Mouse (Mus musculus) ES-CJ7 (cell line): ENCODE measurements around the gene Il1r1.

ENCODE experiments used
- DNase-seq: peaks from one replicate; pipeline ENCODE4 v3.0.0; 2011; ENCODE audit warnings: low read depth, low spot score

The Il1r1 gene

DNA sequence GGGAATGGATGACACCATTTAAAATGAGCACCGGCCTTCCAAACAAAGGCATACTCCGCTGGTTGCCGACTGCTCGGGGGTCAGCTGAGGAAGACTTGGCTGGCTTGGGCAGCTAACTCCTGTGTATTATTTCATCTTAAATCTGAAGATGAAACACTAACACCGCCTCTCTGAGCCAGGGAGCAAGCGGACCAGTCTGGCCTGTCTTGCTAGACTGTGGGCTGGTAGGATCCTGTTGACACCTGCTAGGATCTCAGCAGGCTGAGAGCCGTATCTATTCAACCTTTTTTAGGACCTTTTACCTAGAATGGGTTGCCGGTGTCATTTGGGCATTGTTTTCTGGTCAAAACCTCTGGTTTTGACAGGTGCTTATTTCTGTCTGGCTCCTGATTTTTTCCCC, 92.8 kb downstream of the Il1r1 start:
- DNase-seq: no peak

DNA sequence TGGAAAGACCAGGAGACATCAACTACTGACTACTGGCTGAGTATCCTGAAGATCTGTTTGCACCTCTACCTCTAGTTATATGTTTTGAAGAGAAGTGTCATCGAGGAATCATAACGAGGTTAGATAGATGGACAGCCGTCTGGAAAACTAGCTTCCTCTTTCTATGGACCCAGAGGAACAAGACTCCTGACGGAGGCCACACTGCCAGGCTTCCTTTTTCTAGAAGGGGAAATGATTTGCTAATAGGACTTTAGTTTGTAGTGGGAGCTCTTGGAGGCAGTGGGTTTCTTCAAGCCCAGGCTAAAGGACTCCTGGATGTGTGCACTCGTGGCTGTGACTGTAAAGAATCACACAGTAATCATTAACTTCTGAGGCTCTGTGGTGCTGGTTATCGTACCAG, 96.9 kb downstream of the Il1r1 start:
- DNase-seq: no peak

DNA sequence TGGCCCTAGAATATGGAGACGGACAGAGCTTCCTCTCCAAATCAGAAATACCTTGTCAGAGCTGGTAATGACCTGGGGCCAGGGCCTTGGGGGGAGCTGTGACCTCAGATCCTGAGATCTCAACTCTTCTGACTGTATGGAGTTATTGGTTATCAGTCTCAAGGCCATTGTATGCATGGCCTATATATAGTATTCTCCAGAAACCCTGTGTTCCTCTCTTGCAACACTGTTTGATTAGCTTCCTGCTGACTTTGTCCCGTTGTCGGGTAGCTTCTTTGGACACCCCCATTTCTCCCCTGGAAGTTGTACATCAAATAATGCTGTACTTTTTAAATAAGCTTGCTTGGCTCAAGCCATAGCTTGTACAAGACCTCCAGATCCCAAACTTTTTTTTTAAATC, 97.7 kb downstream of the Il1r1 start:
- no peak for DNase-seq

DNA sequence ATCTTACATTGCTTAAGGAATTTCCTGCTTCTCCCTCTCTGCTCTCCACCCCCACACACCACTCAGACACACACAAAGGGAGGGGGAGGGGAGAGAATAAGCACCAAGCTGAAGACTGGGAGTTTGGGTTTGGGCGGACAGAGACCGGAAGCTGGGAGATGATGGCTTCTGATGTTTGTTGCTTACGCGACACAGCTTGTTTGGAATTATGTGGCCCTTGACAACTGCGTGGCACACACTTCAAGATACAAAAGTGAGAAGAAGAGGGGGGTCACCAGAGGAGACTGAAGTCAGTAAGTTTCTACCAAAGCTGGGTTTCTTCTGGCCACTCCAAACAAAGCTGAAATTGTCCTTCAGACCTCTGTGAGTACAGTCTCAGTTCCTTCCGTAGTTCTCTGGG, 99.6 kb downstream of the Il1r1 start, which contains the start of gene Il1rl2:
Gene Il1rl2, plus strand, starts transcription at position 154 of the 400 bp plus-strand sequence.
- peak; percentile 51 for DNase-seq

DNA sequence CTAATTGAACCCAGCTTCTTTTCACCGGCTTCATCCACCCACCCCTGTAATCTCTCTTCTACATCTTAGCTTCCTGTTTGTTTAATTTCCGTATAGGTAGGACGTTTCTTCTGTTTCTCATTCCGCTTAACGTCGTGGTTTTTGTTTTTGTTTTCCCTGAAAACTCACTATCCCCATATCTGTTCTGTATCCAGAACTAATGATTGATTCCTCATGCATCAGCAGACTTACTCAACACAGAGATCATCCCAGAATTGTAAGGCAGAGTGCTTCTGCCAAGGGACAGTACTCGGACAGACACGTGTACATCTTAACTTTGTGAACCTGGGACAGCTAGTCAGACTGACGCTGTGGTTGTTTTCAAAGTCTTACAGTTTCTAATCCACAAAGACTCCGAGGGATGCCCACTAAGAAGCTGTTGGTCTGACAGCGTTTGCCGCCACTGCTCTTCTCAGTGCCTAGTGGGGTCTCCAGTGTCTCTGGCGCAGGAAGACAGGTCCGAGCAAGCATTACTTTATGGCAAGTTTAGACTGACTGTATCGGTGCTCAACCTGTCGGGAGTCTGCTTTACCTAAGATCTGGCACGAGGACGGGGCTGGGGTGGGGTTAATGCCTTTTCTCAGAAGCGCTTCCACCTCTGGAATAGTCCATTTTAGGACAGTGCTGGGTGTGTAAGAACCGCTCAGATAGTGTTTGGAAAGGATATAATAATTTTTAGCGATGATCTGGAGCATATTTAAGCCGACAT, 100.2 kb downstream of the Il1r1 start:
- peak; percentile 40 for DNase-seq

DNA sequence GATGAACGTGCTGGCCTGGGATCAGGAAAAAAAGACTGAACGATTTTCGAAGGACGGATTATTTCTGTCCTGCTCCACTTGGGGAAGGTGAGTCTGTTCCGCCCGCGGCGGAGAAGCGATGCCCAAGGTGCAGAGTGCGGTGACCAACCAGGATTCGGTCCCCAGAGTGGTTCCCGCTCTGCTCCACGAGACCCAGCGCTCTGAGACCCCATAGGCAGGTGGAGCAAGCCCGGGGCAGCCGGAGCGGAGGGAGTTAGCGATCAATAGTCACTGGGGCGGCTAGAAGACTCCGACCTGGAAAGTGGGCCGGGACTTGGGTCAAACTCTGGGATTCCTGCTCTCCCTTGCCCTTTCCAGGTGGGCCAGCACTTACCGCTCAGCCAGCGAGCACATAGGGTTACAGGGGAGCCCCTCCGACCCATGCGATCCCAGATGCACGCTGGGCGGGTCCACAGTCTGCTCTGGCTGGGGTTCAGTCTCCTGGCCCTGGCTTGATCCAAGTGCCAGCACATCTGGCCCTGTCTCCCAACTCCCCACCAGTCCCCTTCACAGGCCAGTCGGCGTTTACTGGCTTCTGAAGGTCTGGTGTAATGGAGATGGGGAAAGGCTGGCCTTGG, 100.9 kb downstream of the Il1r1 start:
- DNase-seq: peak; percentile 46

DNA sequence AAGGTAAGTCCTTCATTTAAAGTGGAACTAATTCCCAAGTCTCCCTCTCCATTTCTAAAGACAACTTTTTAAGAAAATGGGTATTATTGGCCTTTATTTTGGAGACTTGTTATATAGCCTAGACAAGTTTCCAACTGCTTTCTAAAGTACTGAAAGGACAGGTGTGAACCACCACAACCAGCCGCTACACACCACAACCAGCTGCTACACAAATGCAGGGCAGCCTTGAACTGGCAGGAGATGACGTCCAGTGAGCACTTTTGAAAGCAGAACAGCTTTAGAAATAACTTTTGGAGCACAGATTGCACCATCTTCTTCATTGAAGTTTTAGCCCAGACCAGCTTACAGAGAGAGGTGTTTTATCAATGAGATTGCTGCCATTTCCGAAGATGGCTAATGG, 102.7 kb downstream of the Il1r1 start:
- DNase-seq: no peak

DNA sequence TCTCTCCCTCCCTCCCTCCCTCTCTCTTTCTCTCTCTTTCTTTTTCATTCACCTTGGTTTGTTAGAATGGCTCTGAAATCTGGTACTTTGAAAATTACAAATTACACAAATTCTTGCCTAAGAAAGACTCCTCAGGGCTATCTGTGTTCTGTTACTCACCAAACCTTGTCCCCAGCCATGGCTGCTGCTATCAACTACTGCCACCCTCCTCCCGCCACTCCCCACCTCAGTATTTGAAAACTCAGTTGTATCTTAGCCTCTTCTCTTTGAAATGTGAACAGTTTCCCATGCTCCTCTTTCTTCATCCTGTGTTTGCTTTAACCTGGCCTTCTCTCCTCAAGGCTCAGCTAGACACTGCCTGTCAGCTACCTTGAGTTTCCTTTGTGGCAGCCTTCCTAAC, 104.6 kb downstream of the Il1r1 start:
- DNase-seq: no peak

DNA sequence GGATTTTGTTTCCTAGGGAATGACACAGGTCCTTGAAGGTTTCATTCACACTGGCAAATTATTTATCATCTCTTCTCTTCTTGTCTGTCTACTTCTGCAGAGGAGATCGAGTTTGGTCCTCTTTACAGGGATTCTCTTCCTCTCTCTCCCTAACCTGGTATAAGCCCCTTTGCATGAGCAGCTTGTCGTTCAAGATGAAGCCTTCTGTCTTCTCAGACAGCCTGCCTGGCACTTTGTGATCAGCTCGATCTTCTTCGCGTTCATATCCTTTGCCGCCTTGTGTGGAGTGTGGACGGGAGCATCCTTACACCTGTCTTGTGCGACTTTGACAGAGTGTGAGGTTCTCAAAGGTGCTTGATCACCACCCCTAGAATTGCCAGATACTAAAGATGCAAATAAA, 105.3 kb downstream of the Il1r1 start:
- DNase-seq: no peak

DNA sequence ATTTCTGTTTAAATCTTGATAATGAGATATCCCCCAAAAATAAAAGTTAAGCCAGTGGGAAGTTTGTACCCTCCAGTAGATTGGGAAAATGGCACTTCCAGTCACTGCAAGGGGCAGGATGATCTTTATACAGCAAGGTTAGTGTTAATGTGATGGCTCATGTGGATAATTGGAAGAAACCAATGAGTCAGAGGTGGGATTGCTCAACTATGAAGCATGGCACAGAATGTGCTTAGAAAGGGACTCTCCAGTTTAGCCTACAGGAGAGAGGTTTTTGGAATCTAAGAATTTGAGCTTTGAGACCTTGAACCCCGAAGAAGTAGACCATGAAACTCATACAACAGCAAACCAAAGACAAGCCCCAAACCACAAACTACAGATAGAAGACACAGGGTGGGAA, 114.5 kb downstream of the Il1r1 start:
- no peak for DNase-seq

DNA sequence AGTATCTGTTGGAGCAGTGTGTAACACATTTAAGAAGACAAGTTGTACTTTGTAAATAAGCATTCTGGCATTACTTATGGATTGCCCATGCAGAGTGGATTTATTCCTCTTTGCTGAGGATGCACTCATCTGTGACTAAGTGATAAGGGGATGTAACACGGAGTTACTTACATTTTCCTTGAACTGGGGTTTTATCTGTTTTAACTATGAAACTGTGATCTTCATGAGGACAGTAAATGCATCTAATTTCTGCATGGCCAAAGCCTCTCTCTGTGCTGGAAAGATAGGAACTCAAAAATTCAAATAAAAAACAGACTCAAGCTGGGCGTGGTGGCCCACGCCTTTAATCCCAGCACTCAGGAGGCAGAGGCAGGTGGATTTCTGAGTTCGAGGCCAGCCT, 115.2 kb downstream of the Il1r1 start:
- DNase-seq: no peak

DNA sequence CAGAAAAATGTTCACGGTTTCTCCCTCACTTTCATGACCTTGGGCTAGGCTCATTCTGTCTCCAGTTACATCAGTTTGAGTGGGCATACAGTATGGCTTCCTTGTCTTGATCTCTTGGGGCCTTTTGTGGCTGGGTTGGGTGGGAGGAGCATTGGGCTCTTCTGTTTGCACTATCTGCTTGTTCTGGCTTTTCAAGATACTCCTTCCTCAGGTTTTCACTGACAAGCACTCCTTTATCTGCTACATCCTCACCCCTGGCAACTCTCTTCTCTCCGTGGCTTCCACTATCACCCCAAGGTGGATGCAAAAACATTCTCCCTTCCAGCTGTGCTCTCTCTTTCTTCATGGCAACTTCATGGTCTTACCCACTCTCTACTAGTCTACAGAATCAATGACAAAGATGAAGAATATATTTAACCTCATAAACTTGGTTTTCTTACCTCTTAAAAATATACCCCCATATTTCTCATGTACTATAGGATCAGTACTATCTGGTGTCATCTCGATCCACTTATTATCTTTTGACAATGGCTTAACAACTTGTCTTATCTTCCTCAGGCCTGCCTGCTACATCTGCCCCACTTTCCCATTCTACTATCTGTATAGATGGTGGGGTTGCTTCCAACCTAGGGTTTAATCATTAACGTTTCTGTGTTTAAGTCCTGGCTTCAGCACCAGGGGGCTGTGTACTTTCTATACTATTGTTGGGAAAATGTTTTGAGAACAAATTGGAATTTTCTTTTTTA, 127.5 kb downstream of the Il1r1 start:
- DNase-seq: no peak

DNA sequence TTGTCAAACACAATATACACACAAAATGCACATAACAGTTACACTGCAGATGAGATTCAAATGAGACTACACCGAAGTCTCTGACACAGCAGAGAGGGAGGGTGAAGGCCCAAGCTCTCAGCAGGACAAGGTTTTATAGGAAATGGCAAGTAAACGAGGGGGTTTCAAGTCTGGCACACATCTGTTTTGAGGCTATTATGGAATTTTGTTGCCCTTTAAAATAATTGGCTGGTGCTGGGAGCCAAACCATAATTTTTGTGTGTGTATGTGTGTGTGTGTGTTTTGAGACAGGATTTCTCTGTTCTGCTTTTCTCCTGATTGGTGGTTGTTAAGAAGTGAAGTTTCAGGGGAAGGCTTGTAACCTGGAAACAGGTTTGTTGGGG, 128.0 kb downstream of the Il1r1 start:
- no peak for DNase-seq

DNA sequence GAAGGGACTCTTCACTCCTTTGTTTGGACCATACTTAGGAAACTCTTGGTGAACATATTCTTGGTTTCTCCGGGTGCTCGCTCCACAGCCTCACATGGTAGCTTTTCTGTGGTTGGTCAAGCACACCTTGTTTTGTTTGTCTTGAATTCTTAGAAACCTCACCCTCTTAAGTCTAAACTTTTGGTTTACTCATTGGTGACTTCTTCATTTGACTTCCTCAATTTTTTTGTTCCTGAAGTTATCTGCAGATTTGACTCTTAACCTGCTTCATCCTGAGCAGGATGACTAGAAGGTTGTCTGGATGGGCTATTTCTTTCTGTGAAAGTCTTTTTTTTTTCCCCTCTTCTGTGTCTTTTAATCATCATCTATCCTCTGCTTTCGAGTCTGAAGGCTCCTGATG, 129.8 kb downstream of the Il1r1 start:
- no peak for DNase-seq

DNA sequence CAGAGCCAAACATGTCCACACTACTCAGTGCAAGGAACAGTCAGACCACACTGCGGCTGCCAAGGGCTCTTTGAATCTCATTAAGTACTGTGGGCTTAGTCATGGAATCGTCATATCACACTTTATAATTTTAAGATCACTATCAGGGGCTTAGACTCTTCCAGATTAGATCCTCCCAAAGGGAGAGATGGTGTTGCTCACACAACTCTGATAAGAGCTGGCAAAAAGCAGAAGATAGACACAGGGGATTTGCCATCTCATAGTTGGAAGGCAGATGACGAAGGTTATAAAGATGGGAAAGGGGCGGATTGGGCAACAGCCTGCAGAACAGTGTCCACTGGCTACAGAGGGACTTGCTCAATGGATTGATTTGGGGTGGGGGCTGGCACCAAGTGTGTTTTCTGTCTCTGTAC, 130.6 kb downstream of the Il1r1 start:
- no peak for DNase-seq

DNA sequence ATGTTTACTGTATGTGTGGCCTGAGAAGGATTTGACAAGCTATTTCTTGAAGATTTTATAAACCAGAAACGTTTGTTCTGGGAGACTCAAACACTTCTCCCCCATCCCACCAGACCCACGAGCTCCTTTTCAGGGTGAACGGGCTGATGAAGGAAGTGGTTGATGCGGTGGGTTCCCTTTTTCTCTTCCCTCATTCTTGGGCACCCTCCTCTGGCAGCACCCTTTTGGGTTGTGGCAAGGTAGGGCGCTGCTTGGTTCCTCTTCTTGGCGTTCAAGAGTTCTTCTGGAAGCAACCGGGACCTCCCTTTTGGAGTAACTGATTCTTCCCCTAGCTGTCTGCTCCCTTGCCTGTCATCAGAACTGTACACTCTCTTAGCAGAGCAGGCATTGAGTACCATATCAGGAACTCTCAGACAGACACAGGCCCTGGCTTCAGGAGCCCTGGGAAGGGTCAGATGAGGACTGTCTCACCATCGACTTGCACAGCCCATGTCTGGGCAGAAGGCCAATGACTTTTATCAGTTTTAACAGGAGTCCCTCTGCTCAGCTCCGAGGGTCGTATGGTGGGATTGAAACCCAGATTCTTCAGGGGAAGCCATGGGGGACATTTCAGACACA, 131.1 kb downstream of the Il1r1 start:
- no peak for DNase-seq

DNA sequence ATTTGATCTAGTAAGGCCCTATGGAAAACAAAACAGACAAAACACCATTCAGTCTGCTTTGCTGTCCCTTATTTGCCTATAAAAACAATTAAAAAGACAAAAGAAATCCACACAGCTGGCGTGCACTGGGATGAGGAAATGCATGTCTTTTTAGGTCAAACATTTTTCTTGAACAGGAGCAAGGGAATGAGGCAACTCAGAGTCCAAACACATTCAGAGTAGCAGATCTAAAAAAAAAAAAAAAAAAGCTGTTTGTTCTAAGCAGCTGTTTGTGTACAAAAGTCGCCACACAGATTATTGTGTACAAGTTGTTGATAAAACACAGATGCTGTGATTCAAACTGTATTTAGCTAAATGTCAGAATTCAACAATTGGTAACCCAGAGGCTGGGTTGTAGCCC, 133.0 kb downstream of the Il1r1 start:
- peak; percentile 18 for DNase-seq

DNA sequence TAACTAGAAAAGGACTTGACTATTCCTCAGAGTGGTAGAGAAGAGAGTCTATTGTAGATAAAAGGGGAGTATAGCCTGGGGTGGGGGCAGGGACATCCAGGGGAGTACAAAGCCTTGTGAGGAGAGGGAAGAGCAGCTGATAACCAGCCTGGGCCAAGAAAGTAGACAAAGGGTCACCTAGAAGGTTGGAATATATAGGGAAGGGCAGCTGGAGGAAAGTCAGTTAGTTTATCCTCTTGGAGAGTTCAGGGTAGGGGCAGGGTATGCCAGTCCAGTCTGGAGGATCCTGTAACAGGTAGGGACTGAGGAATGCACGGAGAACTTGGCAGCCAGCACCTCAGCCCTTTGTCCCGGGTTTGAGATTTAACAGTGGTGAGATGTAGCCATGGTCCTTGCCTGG, 133.5 kb downstream of the Il1r1 start:
- no peak for DNase-seq

DNA sequence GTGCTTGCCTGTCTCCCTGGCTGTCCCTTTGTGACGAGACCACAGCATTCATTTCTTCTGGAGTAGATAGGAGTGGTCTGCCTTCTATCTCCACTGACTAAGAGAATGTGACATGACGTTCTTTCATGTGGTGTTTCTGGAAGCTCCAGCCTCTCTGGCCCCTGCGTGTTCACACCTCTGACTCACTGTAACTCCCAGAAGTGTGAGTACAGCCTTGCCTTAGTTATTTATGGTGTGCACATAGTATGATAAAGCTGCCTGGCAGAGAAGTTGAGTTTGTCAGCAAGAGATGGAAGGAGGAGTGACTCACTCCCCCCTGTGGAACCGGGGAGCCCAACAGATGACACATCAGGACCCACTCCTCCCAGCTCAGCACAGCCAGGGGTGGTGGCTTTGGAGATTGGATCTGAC, 133.9 kb downstream of the Il1r1 start:
- DNase-seq: no peak

DNA sequence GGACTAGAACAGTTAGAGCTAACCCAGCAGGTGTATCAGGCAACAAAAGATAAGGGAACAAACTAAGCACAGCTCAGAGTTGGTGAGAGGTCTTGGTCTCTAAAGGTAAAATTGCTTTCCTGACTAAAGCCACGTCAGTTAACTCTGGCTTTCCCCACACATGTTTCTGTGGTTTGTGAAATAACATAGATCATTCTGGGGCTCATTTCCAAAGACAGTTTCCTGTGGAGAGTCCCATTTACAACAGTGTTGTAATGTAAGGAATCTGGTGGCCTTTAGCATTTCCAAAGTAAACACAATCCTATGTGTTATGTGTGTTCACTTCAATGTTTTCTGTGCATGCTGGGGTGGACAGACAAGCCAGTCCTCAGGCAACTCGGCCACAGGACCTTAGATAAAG, 134.9 kb downstream of the Il1r1 start:
- no peak for DNase-seq

DNA sequence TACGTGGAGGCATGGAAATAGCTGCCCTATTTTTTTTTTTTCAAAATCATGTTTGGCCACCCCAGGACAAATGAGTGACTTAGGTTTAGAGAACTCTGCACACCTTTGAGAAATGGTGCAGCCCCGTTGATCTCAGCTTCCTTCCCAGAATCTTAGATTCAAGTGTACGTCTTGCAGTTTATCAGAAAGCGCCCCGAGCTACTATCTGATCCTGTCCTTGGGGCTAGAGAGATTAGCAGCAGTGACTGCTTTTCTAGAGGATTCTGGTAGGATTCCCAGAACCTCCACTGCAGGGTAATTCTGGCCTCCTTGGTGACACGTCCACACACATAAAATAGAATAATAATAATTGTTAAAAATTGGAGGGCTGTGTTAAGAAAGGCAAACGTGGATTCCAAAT, 136.1 kb downstream of the Il1r1 start:
- no peak for DNase-seq

DNA sequence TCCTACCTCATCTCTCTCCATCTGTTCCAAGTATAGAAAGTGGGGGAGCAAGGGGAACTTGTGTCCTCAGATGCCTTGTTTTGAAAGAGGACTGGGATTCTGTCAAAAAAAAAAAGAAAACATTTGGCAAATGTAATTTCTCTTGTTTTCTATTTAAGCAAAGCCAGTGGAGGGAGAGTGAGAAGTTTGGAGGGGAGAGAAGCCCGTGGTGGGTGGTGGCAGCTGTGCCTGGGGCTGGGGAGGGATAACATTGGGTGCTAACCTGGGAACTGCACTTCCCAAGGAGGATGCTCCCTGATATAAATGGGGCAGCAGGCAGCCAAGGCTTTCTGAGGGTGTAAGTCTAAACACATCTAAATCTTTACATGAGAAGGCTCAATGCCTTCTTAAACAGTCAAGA, 136.7 kb downstream of the Il1r1 start:
- no peak for DNase-seq
